Mouse (Mus musculus) limb, embryonic 11.5 days (tissue): ENCODE measurements around the gene Myzap. TPM values are rescaled to one million over a fixed set of nuclear protein-coding genes. Genes with fewer than 3 reads are reported as not detected.

Experiments used
- ATAC-seq: fragments of 200-750 bp; cut with Nextera tagmentation; 2 replicates; pipeline ENCODE4 v1.8.0; 2017; ENCODE audit warnings: low read depth; ENCODE audit not compliant: insufficient number of reproducible peaks, low FRiP score, low TSS enrichment
- DNase-seq: peaks from one replicate; pipeline ENCODE4 v3.0.0-alpha.2; 2015; ENCODE audit warnings: low spot score
- H3K27ac ChIP-seq: fragments of 300-500 bp; sonication (generic); replicated peaks from 2 replicates; pipeline ENCODE4 v1.5.1; 2014; ENCODE audit warnings: low read depth, mild to moderate bottlenecking, low read length
- H3K27me3 ChIP-seq: fragments of 300-500 bp; sonication (generic); 2 replicates; pipeline ENCODE4 v1.6.1; 2014; ENCODE audit warnings: mild to moderate bottlenecking, low read length, mixed read lengths; ENCODE audit not compliant: control insufficient read depth, insufficient read depth
- H3K36me3 ChIP-seq: fragments of 300-500 bp; sonication (generic); 2 replicates; pipeline ENCODE4 v1.6.1; 2014; ENCODE audit warnings: mild to moderate bottlenecking, low read length, moderate library complexity, mixed read lengths; ENCODE audit not compliant: control insufficient read depth, insufficient read depth
- H3K4me1 ChIP-seq: fragments of 300-500 bp; sonication (generic); 2 replicates; pipeline ENCODE4 v1.6.1; 2014; ENCODE audit warnings: low read length, mixed read lengths; ENCODE audit not compliant: control insufficient read depth, insufficient read depth
- H3K4me2 ChIP-seq: fragments of 300-500 bp; sonication (generic); 2 replicates; pipeline ENCODE4 v1.6.1; 2014; ENCODE audit warnings: low read depth, mild to moderate bottlenecking, moderate library complexity; ENCODE audit not compliant: severe bottlenecking
- H3K4me3 ChIP-seq: fragments of 300-500 bp; sonication (generic); 2 replicates; pipeline ENCODE4 v1.5.1; 2014; ENCODE audit warnings: low read depth, low read length
- H3K9ac ChIP-seq: fragments of 300-500 bp; sonication (generic); 2 replicates; pipeline ENCODE4 v1.6.1; 2014; ENCODE audit warnings: mild to moderate bottlenecking, low read length
- H3K9me3 ChIP-seq: fragments of 300-500 bp; sonication (generic); 2 replicates; pipeline ENCODE4 v1.6.1; 2016; ENCODE audit warnings: low read length; ENCODE audit not compliant: control insufficient read depth
- WGBS: fragments of 180-500 bp; shearing (Covaris S2); extraction: QIAGEN DNeasy Blood & Tissue Kit; methylation state at CpG from one replicate; pipeline ENCODE4 v1.1.7; 2014; 5-methylcytosine and 5-hydroxymethylcytosine counted together
- polyA plus RNA-seq: library from polyadenylated mRNA; unstranded; fragments of >200 nt; fragmentation: Nextera tagmentation; extraction: Ambion mirVana; gene quantifications from 2 replicates; pipeline ENCODE4 v1.2.1, GENCODE M21; 2014

The Myzap gene
- polyA plus RNA-seq, result 6.6 and 8.0 TPM in 2 replicates

- peak; percentile 84 for DNase-seq
- peak within 1 kb of the TSS; percentile 62 for H3K9ac ChIP-seq
- ATAC-seq, result no peak
- H3K36me3 ChIP-seq, result no peaks in the 10 kb centered on the region
- peaks cover 2% of the 10 kb centered on the region; the same call in 1 of the 2 replicates for H3K4me1 ChIP-seq
- H3K27ac ChIP-seq, result no peak within 1 kb of the TSS
- H3K27me3 ChIP-seq, result no peaks in the 10 kb centered on the region
- H3K4me2 ChIP-seq, result peak within 1 kb of the TSS; percentile 88
- H3K4me3 ChIP-seq, result peak within 1 kb of the TSS; percentile 46
- WGBS, result 3% methylated on average over 29 of the region's 29 CpGs
- no peaks in the 10 kb centered on the region for H3K9me3 ChIP-seq
Measured at GRCm38 (mm10) chr9:71591938-71592548, at the start of gene Myzap. Gene Myzap, minus strand, starts transcription at chr9:71592360.

DNA sequence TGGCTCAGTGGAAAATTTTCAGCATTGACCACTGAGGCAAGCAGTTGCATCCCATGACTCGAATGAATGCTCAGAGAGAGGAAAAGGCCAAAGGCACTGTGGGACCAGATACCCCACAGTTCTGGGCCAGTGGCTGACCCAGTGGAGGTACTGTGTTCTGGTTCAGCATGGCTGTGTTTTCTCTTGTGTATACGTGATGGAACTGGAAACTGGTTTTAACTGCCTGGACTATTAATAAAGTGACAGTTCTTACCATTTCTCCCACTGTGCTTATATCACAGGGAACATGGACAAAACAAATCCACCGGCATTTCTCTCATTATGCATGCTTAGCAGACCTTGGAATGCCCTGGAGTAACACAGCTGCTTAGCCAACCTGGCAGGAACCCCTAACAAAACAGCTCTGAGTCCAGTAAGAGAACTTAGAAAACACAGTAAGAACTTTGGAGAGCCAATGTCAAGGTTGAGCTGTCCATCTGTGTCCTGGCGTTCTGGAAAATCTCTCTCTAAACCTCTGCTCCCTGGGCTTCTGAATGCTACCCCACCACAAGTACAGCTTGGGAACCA lies 48.3 kb upstream of the Myzap start:
- no peaks in the 10 kb centered on the region for H3K36me3 ChIP-seq

GRCm38 (mm10) chr9:71638198-71638597 lies 46.0 kb upstream of the Myzap start:
- H3K4me2 ChIP-seq, result no peak overlapping the region
- no peak for DNase-seq
- 76% methylated on average over 11 of the region's 11 CpGs for WGBS
- no peak overlapping the region for H3K4me3 ChIP-seq
- no peak overlapping the region for H3K9ac ChIP-seq
- H3K4me1 ChIP-seq, result no peaks in the 10 kb centered on the region
- no peaks in the 10 kb centered on the region for H3K27me3 ChIP-seq
- H3K36me3 ChIP-seq, result no peaks in the 10 kb centered on the region
- no peak for ATAC-seq
- no peak overlapping the region for H3K27ac ChIP-seq
- no peaks in the 10 kb centered on the region; the same call in 1 of the 2 replicates for H3K9me3 ChIP-seq

More for the DNA sequence above, 48.3 kb upstream of the Myzap start:
- Histone ChIP-seq H3K9ac (no peak overlapping the region), H3K4me2 (no peak overlapping the region), H3K4me3 (no peak overlapping the region), H3K27me3 (no peaks in the 10 kb centered on the region), H3K4me1 (no peaks in the 10 kb centered on the region), H3K27ac (no peak overlapping the region), H3K9me3 (no peaks in the 10 kb centered on the region; the same call in 1 of the 2 replicates)
- WGBS, result 85% methylated on average over 4 of the region's 4 CpGs
- DNase-seq (no peak), ATAC-seq (no peak)

- Histone ChIP-seq H3K9ac (no peak overlapping the region), H3K36me3 (no peaks in the 10 kb centered on the region), H3K27me3 (no peaks in the 10 kb centered on the region), H3K4me2 (no peak overlapping the region), H3K9me3 (no peaks in the 10 kb centered on the region), H3K4me3 (no peak overlapping the region), H3K27ac (no peak overlapping the region), H3K4me1 (no peaks in the 10 kb centered on the region)
- ATAC-seq, result no peak
- 94% methylated on average over 1 of the region's 1 CpGs for WGBS
- no peak for DNase-seq
Measured at GRCm38 (mm10) chr9:71636854-71637253, 44.7 kb upstream of the Myzap start.

- H3K4me1 ChIP-seq, result no peaks in the 10 kb centered on the region
- H3K27me3 ChIP-seq, result no peaks in the 10 kb centered on the region
- DNase-seq (no peak), ATAC-seq (no peak)
- 0 out of 2 replicates have a peak, but pooled peaks cover 3% of the 10 kb centered on the region for H3K36me3 ChIP-seq
- 83% methylated on average over 1 of the region's 1 CpGs for WGBS
- no peak overlapping the region for H3K4me3 ChIP-seq
- no peaks in the 10 kb centered on the region for H3K9me3 ChIP-seq
- H3K4me2 ChIP-seq, result no peak overlapping the region
- H3K9ac ChIP-seq, result no peak overlapping the region
- no peak overlapping the region for H3K27ac ChIP-seq
Measured at GRCm38 (mm10) chr9:71635627-71636026, 43.5 kb upstream of the Myzap start.

GRCm38 (mm10) chr9:71634916-71635315 lies 42.8 kb upstream of the Myzap start:
- no peak for ATAC-seq
- H3K9ac ChIP-seq, result no peak overlapping the region
- H3K4me3 ChIP-seq, result no peak overlapping the region
- H3K27me3 ChIP-seq, result no peaks in the 10 kb centered on the region
- H3K27ac ChIP-seq, result no peak overlapping the region
- 0 out of 2 replicates have a peak, but pooled peaks cover 3% of the 10 kb centered on the region for H3K36me3 ChIP-seq
- no peak for DNase-seq
- H3K4me2 ChIP-seq, result no peak overlapping the region
- WGBS, result 97% methylated on average over 2 of the region's 2 CpGs
- H3K4me1 ChIP-seq, result no peaks in the 10 kb centered on the region
- no peaks in the 10 kb centered on the region for H3K9me3 ChIP-seq

DNA sequence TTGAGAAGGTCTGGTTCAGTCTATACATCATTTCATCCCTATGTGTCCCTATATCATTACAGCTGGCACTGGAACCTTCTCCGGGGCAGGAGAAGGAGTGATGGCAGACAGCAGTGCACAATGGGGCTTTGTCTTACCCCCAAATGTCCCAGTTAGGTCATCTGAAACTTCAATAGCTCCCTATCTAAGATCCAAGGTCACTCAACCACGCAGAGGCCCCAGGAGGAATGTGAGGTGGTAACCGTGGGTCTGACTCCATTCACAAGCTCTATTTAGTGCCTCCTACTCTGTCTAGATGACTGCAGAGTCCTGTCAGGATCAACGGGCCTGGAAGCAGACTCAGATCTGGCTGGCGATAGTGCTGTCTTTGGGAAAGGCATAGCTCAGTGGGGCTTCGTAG lies 36.8 kb upstream of the Myzap start:
- Histone ChIP-seq H3K9ac (no peak overlapping the region), H3K36me3 (0 out of 2 replicates have a peak, but pooled peaks cover 3% of the 10 kb centered on the region), H3K9me3 (no peaks in the 10 kb centered on the region), H3K4me1 (no peaks in the 10 kb centered on the region), H3K27ac (no peak overlapping the region), H3K4me3 (no peak overlapping the region), H3K27me3 (no peaks in the 10 kb centered on the region), H3K4me2 (no peak overlapping the region)
- 91% methylated on average over 6 of the region's 6 CpGs for WGBS
- ATAC-seq (no peak), DNase-seq (no peak)

DNA sequence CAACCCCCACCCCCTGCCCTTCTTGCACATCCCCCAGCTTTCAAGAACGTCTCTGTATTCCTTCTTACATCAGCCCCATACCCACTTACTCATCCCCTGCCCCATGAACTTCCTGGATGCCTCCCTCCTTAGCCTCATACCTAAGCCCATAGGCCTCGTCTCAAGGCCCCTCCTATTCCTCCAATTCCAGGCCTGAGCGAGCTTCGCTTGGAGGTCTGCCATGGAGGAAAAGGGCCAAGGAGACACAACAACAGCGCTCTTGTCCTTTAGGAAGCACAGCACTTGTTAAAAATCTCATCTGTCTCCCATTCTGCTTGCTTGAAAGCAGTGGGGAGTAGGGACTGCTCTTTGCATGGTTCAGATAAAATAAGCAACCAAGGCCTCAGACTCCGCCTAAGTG lies 36.1 kb upstream of the Myzap start:
- WGBS, result 82% methylated on average over 6 of the region's 6 CpGs
- no peak overlapping the region for H3K27ac ChIP-seq
- no peak overlapping the region for H3K9ac ChIP-seq
- ATAC-seq, result no peak
- no peaks in the 10 kb centered on the region for H3K4me1 ChIP-seq
- H3K36me3 ChIP-seq, result 0 out of 2 replicates have a peak, but pooled peaks cover 3% of the 10 kb centered on the region
- no peak overlapping the region for H3K4me2 ChIP-seq
- no peak overlapping the region for H3K4me3 ChIP-seq
- no peak for DNase-seq
- no peaks in the 10 kb centered on the region for H3K27me3 ChIP-seq
- H3K9me3 ChIP-seq, result no peaks in the 10 kb centered on the region
